Mouse (Mus musculus) frontal cortex, adult 2 months (tissue): ENCODE data around the gene Olfr1441. TPM values are rescaled to one million over a fixed set of nuclear protein-coding genes. Genes with fewer than 3 reads are reported as not detected.

Experiments used
- DNase-seq, 2 experiments: peaks; one replicate each; pipeline ENCODE4 v3.0.0; 2022; ENCODE audit warnings: low spot score in 1 of 2; ENCODE audit errors: extremely low spot score in 1 of 2
- polyA plus RNA-seq: library from polyadenylated mRNA; depleted of rRNA; stranded (reverse); fragments of >200 nt; gene quantifications from 2 replicates; pipeline ENCODE4 v1.2.3, GENCODE M21; 2012; rRNA removed

Olfr1441 gene
- polyA plus RNA-seq, result not detected in 2 replicates

- no peak for DNase-seq
Observed at GRCm38 (mm10) chr19:12417361-12417760, at the start of gene Olfr1441. TSS of gene Olfr1441 (plus strand) at chr19:12417433.

- DNase-seq, result no peak
Observed at GRCm38 (mm10) chr19:12373004-12373403, 44.2 kb upstream of the Olfr1441 start.

GRCm38 (mm10) chr19:12374465-12375025 lies 42.7 kb upstream of the Olfr1441 start:
- peak; percentile 41 to 57 for DNase-seq

GRCm38 (mm10) chr19:12386979-12387378 lies 30.3 kb upstream of the Olfr1441 start, which contains the start of gene Olfr1440:
TSS of gene Olfr1440 (plus strand) at chr19:12387279.
- DNase-seq, result no peak

GRCm38 (mm10) chr19:12413737-12414136 lies 3.5 kb upstream of the Olfr1441 start:
- DNase-seq, result no peak

- no peak for DNase-seq
Observed at GRCm38 (mm10) chr19:12418312-12418711, 1.1 kb downstream of the Olfr1441 start.

GRCm38 (mm10) chr19:12420555-12420954 lies 3.3 kb downstream of the Olfr1441 start:
- peak in 1 of 2 experiments; percentile 17 for DNase-seq

GRCm38 (mm10) chr19:12421680-12422079 lies 4.4 kb downstream of the Olfr1441 start:
- DNase-seq, result no peak

GRCm38 (mm10) chr19:12427101-12427500 lies 9.9 kb downstream of the Olfr1441 start:
- DNase-seq, result no peak

GRCm38 (mm10) chr19:12427605-12428004 lies 10.4 kb downstream of the Olfr1441 start, which contains the start of gene Pfpl:
TSS of gene Pfpl (plus strand) at chr19:12427905.
- DNase-seq, result no peak

GRCm38 (mm10) chr19:12433033-12433432 lies 15.8 kb downstream of the Olfr1441 start:
- peak in 1 of 2 experiments; percentile 42 for DNase-seq

- DNase-seq, result no peak
Observed at GRCm38 (mm10) chr19:12435011-12435416, 17.8 kb downstream of the Olfr1441 start.

- DNase-seq, result no peak
Observed at GRCm38 (mm10) chr19:12435750-12436524, 18.7 kb downstream of the Olfr1441 start.

GRCm38 (mm10) chr19:12439581-12439980 lies 22.3 kb downstream of the Olfr1441 start:
- no peak for DNase-seq

GRCm38 (mm10) chr19:12440103-12440725 lies 23.0 kb downstream of the Olfr1441 start:
- no peak for DNase-seq

- DNase-seq, result no peak
Observed at GRCm38 (mm10) chr19:12442560-12442959, 25.3 kb downstream of the Olfr1441 start.

- no peak for DNase-seq
Observed at GRCm38 (mm10) chr19:12445014-12445413, 27.8 kb downstream of the Olfr1441 start.

GRCm38 (mm10) chr19:12457401-12458066 lies 40.3 kb downstream of the Olfr1441 start:
- peak in 1 of 2 experiments; percentile 0 for DNase-seq

GRCm38 (mm10) chr19:12459516-12459915 lies 42.3 kb downstream of the Olfr1441 start:
- no peak for DNase-seq

- DNase-seq, result no peak
Observed at GRCm38 (mm10) chr19:12460282-12461249, 43.3 kb downstream of the Olfr1441 start, which contains the start of gene Mpeg1. TSS of gene Mpeg1 (plus strand) at chr19:12460779.
